Mouse (Mus musculus) sigmoid colon, adult 10 weeks (tissue): ENCODE measurements around the gene Cox6b1. TPM values are rescaled to one million over a fixed set of nuclear protein-coding genes. Genes with fewer than 3 reads are reported as not detected.

Experiments used
- polyA plus RNA-seq: library from polyadenylated mRNA; stranded (reverse); fragments of 350-450 nt; fragmentation: Illumina TruSeq; extraction: RNeasy Lipid Tissue Mini Kit (QIAGEN cat#74804); gene quantifications from one replicate; pipeline ENCODE4 v1.2.3, GENCODE M21; 2014; ENCODE audit warnings: low read depth, low replicate concordance

The Cox6b1 gene
- 1,311 TPM for polyA plus RNA-seq

DNA sequence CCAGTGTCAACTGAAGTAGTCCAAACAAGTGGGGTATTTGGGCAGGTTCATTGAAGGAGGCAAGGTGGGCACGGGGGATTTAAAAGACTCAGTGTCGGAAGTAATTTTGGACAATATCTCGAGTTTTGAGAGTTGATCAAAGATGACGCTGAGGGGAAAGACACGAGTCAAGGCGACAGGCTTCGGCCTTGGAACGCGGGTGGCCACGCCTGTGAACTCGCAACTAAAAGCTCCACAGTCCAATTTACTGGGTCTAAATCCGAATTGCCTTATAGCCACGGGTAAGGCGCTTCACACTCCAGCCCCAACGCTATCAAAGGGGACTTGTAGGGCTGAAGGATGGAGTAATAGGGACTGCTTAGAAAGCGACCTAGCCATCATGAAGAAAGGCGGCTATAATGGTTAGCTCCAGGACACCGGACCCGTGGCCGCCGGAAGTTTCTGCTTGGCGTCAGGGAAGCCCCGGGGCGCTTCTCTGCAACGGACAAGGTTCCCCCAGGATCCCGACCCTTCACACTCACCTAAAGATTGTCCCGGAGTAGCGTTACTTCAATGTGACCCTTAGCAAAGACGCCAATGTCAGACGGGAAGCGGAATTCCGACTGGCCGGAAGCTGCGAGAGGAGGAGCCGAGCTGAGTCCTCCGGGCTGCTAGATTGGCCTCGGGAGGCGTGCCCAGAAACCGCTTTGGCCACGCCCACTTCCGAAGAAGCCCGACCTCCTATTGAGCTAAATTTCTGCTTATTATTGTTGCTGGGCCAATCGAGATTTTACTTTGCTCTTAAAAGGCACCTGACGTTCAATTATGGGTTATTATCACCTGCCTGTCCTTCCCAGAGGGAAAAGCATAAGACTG, at the start of gene Cox6b1:
Gene Cox6b1 (minus strand): TSS at position 622 of the 855 bp plus-strand sequence.

DNA sequence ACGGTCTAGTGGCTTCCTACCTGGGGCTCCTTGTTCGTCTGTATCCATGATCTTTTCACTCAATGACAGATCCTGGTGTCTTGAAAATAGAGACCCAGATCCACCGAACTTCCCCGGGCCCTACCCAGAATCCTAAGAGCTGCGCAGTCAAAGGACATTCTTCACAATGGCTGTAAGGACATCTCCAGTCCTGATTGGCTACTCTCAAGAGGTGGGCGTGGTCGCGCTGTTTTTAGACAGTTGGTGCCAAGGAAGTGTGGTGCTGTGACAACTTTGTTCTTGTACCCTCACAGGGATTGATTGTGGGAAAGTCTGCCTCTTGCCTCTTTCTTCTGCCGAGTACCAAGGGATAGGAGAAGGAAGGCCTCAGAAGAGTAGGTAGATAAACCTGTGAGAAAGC, 45.5 kb upstream of the Cox6b1 start, which contains the start of gene Pmis2:
Gene Pmis2 (minus strand): TSS at position 126 of the 400 bp plus-strand sequence.

DNA sequence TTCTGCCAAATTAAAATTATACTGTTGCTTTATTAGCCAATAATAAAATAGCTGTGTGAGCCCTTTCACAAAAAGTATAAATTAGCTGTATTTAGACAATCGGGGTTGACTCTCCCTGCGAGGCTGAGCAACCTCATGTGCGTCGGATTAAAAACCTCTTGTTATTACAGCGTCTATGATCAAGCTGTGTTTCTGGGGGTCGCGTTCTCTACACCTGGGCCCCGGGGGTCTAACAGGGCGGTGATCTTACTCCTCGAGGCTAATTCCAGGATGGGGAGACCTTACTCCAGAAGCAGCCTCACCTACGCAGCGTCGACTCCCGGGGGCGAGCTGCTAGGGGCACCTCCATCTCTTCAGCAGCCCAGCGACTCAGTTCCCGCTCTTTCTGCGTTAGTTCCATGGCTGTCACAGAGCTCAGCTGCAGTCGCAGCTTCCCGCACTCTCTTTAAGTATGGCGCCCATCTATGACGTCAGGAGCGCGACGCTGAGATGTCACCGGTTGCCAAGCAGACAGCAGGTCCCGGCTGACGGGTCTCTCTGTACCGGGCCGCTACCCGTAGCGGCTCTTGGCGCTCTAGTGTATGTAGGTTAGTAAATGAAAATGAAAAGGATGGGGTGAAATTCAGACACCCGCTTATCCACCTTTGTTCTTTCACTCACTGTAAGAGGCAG, 38.7 kb upstream of the Cox6b1 start, which contains the start of gene Haus5:
Gene Haus5 (minus strand): TSS at position 466 of the 672 bp plus-strand sequence.

DNA sequence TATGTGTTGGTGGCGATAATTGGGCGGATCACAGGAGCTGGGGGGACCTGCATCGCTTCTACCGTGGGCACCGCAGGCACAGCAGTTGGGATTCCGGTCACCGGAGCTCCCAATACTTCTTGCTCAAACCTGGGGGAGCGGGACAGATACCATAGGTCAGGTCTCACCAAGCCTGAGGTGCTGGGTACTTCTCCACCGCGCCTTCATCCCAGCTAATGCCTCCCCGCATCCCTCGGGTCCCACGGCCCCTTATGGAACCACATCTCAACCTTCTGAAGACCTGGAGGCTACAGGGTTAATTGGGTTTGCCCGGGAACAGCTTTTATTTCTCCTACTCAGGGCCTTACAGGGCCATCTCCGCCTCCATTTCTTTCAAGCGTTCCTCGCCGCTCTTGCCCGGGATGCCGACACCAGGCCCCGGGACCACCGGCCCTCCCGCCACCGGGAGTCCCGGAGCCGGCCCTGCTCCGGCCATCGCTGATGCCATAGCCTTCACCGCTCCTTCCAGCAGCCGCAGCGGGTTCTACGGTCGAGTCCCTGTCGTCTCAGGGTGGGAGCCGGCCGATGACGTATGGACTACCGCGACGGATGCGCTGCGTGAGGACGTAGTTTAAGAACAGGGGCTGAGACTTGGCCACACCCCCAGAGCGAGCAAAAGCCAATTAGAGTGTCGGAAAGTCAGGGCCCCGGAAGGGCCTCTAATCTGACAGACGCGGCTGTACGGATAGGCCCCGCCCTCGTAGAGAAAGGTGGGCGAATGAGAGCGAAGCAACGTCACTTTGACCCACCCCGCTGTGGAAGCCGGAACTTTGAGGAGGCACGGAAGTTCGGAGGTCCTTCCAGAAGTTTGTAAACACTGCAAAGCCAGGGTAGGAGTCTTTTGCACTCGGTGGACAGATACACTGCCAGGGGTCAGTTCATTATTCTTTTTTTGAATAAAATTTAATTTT, 23.9 kb upstream of the Cox6b1 start, which contains the start of gene Rbm42:
Gene Rbm42 (minus strand): TSS at position 727 of the 950 bp plus-strand sequence.

DNA sequence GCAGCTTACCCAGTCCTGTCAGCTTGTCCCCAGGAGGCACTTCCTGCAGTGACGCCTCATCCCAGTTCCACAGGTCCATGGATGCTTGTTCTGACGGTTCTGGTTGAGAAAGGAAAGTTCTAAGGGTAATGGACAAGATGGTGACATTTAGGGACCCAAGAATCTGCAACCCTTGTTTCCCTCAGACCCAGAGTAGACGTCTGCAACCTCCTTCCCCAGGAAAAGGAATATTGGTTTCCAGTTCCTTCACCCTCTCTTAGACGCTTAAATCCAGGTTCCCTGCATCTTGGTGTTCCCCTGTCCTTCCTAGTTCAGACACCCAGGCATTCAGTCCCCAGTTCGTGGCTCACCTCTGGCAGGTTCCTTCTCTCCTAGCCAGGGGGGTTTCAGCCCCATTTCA, 9.8 kb upstream of the Cox6b1 start, which contains the start of gene Etv2:
Gene Etv2 (minus strand): TSS at position 101 of the 400 bp plus-strand sequence.

DNA sequence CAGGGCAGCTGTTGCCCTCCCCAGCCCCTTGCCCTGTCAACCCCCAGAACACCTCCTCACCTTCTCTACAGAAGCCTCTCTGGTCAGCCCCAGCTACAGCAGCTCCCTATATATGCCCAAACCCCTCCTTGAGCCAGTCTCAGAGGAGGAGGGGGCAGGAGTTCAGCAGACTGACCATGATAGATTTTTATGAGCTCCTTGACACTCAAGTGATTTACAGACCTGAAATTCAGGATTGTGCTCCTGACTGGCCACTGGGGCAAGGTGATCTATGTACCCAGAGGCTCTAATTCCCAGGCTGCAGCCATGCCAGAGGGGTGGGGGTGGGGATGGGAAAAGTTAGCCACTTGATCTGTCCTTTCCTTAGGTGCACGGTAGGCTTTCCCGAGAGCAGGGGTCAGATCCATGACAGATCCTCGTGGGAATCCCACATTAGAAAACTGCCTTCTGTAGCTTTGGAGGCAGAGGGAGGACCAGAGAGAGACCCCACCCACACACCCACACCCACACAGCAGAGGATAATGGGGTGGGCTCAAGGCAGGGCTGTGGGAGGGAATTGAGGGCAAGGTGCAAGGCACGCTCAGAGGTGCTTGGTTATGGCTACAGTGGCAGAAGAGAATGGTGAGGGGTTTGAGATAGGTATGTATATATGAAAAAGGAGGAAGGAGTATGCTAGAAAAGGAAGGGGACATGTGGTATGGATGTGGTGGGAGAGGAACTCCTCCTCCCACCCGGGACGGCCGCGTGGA, 13.1 kb downstream of the Cox6b1 start, which contains the start of gene Upk1a:
Gene Upk1a (minus strand): TSS at position 194 of the 749 bp plus-strand sequence.

DNA sequence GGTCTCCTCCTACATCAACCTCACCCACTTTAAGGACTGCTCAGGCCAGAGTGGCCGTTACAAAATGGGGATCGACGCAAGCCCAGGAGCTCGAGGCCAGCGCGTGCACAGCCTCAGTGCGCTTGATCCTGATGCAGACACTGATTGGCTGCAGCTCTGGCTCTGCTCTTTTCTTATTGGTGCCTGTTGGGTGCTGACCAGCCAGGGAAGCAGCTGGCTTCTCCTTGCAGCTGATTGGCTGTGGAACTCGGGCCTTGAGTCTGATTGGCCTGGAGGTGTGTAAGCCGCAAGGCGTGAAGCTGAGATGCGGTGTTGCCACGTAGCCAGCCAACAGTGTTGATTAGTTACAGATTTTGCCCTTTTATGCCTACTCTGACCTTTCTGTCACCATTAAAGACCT, 27.2 kb downstream of the Cox6b1 start, which contains the start of gene Zbtb32:
Gene Zbtb32 (minus strand): TSS at position 124 of the 400 bp plus-strand sequence.

DNA sequence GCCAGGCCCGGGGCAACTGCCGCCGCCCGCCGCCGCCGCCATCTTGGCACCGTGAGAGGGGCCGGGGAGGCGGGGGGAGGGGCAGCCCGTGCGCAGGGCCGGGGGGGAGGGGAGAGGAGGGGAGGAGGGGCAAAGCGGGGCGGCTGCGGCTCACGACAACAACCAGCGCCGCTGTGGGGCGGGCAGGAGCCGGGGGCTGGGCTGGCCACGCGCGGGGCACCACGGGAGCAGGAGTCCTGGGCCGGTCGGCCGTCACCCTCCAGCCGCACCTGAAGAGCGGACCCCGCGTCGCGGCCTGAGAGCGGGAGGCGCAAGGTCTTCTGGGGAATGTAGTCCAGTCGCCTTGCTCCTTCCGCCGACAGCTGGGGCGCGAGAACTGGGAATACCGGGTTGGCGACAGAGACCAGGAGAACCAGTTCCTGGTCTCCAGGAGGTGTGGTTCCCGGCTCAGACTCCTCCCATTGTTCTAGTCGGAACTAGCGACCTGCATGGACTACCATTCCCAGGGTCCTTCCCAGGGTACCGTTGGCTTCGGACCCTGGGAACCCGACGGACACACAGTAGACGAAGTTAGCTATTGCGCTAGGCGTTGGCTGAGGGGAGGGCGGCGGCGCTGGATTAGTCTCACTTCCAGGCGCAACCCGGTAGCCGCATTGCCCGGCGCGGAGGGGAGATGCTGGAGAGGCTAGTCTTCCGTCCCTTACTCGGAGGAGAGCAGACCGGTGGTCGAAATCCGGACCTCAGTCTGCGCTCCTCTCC, 37.1 kb downstream of the Cox6b1 start, which contains the start of gene Kmt2b:
Gene Kmt2b (minus strand): TSS at position 51 of the 759 bp plus-strand sequence.

Other genes starting within 250 kb of the Cox6b1 start
- gene Tyrobp, start 212.4 kb downstream of the Cox6b1 start, polyA plus RNA-seq, result 2.4 TPM
- gene Hcst, start 206.3 kb downstream of the Cox6b1 start, polyA plus RNA-seq, result not detected
- gene Nfkbid, start 204.4 kb downstream of the Cox6b1 start, polyA plus RNA-seq, result 1.4 TPM
- 3.2 TPM for gene Aplp1, start 180.6 kb downstream of the Cox6b1 start, polyA plus RNA-seq
- not detected for gene Kirrel2, start 168.5 kb downstream of the Cox6b1 start, polyA plus RNA-seq
- gene Nphs1, start 167.8 kb downstream of the Cox6b1 start, polyA plus RNA-seq, result not detected
- gene Prodh2, start 132.5 kb downstream of the Cox6b1 start, polyA plus RNA-seq, result not detected
- gene Arhgap33, start 91.1 kb downstream of the Cox6b1 start, polyA plus RNA-seq, result 0.54 TPM
- 35.6 TPM for gene Hspb6, start 74.0 kb downstream of the Cox6b1 start, polyA plus RNA-seq
- gene Proser3, start 73.9 kb downstream of the Cox6b1 start, polyA plus RNA-seq, result 2.2 TPM
- gene Lin37, start 66.3 kb downstream of the Cox6b1 start, polyA plus RNA-seq, result 3.1 TPM
- 9.0 TPM for gene U2af1l4, start 62.9 kb downstream of the Cox6b1 start, polyA plus RNA-seq
- gene Gm49396, start 62.8 kb downstream of the Cox6b1 start, polyA plus RNA-seq, result 6.2 TPM
- gene Psenen, start 62.5 kb downstream of the Cox6b1 start, polyA plus RNA-seq, result 28.7 TPM
- gene Igflr1, start 60.7 kb downstream of the Cox6b1 start, polyA plus RNA-seq, result not detected
- gene Kmt2b, start 37.4 kb downstream of the Cox6b1 start, polyA plus RNA-seq, result 9.5 TPM
- not detected for gene Zbtb32, start 27.2 kb downstream of the Cox6b1 start, polyA plus RNA-seq
- gene Upk1a, start 13.3 kb downstream of the Cox6b1 start, polyA plus RNA-seq, result not detected
- gene Etv2, start 9.7 kb upstream of the Cox6b1 start, polyA plus RNA-seq, result not detected
- gene Rbm42, start 24.2 kb upstream of the Cox6b1 start, polyA plus RNA-seq, result not detected
- 3.0 TPM for gene Haus5, start 38.8 kb upstream of the Cox6b1 start, polyA plus RNA-seq
- not detected for gene Pmis2, start 45.5 kb upstream of the Cox6b1 start, polyA plus RNA-seq
- not detected for gene 2200002J24Rik, start 72.8 kb upstream of the Cox6b1 start, polyA plus RNA-seq
- not detected for gene Atp4a, start 86.1 kb upstream of the Cox6b1 start, polyA plus RNA-seq
- gene Tmem147, start 103.4 kb upstream of the Cox6b1 start, polyA plus RNA-seq, result 7.3 TPM
- gene Gapdhs, start 117.5 kb upstream of the Cox6b1 start, polyA plus RNA-seq, result not detected
- gene Sbsn, start 125.3 kb upstream of the Cox6b1 start, polyA plus RNA-seq, result 0.69 TPM
- gene Dmkn, start 137.6 kb upstream of the Cox6b1 start, polyA plus RNA-seq, result 2.5 TPM
- gene Krtdap, start 161.7 kb upstream of the Cox6b1 start, polyA plus RNA-seq, result not detected
- 11.9 TPM for gene Ffar2, start 197.6 kb upstream of the Cox6b1 start, polyA plus RNA-seq
- not detected for gene Ffar3, start 230.0 kb upstream of the Cox6b1 start, polyA plus RNA-seq
- 0.91 TPM for gene Ffar1, start 235.4 kb upstream of the Cox6b1 start, polyA plus RNA-seq